Mouse (Mus musculus) erythroblast, embryonic 14.5 days (primary cell): ENCODE data around the gene Ints3. TPM values are rescaled to one million over a fixed set of nuclear protein-coding genes. Genes with fewer than 3 reads are reported as not detected.

Experiments used
- H3K27me3 ChIP-seq: 2 replicates; pipeline ENCODE4 v1.6.1; 2012; ENCODE audit warnings: inconsistent platforms; ENCODE audit not compliant: control insufficient read depth
- H3K36me3 ChIP-seq: 2 replicates; pipeline ENCODE4 v1.6.1; 2012; ENCODE audit warnings: mild to moderate bottlenecking, inconsistent platforms; ENCODE audit not compliant: control insufficient read depth
- H3K4me1 ChIP-seq: 2 replicates; pipeline ENCODE4 v1.6.1; 2012; ENCODE audit warnings: inconsistent platforms; ENCODE audit not compliant: control insufficient read depth
- H3K4me3 ChIP-seq: replicated peaks from 2 replicates; pipeline ENCODE3; 2012; ENCODE audit warnings: moderate library complexity, mild to moderate bottlenecking, inconsistent platforms
- H3K9me3 ChIP-seq: 2 replicates; pipeline ENCODE4 v1.6.1; 2012; ENCODE audit warnings: low read length, inconsistent platforms, mixed read lengths; ENCODE audit not compliant: control insufficient read depth
- GATA1 ChIP-seq: IDR thresholded peaks from 2 replicates; pipeline ENCODE4 v1.6.1; 2012; ENCODE audit warnings: low read length, inconsistent platforms, mixed read lengths
- TAL1 ChIP-seq: IDR thresholded peaks from 3 replicates; pipeline ENCODE4 v1.6.1; 2012; ENCODE audit warnings: low read length, inconsistent platforms, mixed read lengths
- polyA plus RNA-seq: library from polyadenylated mRNA; stranded (reverse); fragments of >175 nt; gene quantifications from 2 replicates; pipeline ENCODE4 v1.2.3, GENCODE M21; 2012

Gene Ints3
- polyA plus RNA-seq, 1 experiment = 1.7 TPM

GRCm38 (mm10) chr3:90464552-90465080 is 31.2 kb upstream of the Ints3 start:
- TF ChIP-seq GATA1 = no peak
- no peak for TF ChIP-seq TAL1
- no peaks in the 10 kb centered on the region for H3K36me3 ChIP-seq
- H3K9me3 ChIP-seq = peaks cover 11% of the 10 kb centered on the region; the same call in 1 of the 2 replicates
- peaks cover 13% of the 10 kb centered on the region for H3K4me1 ChIP-seq
- peaks cover 93% of the 10 kb centered on the region for H3K27me3 ChIP-seq
- H3K4me3 ChIP-seq = peak overlapping the region; percentile 48

GRCm38 (mm10) chr3:90462579-90462978 is 29.2 kb upstream of the Ints3 start:
- H3K9me3 ChIP-seq = peaks cover 11% of the 10 kb centered on the region; the same call in 1 of the 2 replicates
- TF ChIP-seq TAL1 = no peak
- no peak for TF ChIP-seq GATA1
- H3K4me3 ChIP-seq = no peak overlapping the region
- peaks cover 13% of the 10 kb centered on the region for H3K4me1 ChIP-seq
- H3K27me3 ChIP-seq = peaks cover 80% of the 10 kb centered on the region
- H3K36me3 ChIP-seq = no peaks in the 10 kb centered on the region

GRCm38 (mm10) chr3:90461935-90462334 is 28.5 kb upstream of the Ints3 start:
- Histone ChIP-seq H3K4me1 (peaks cover 13% of the 10 kb centered on the region), H3K9me3 (peaks cover 11% of the 10 kb centered on the region; the same call in 1 of the 2 replicates), H3K4me3 (no peak overlapping the region), H3K27me3 (peaks cover 77% of the 10 kb centered on the region), H3K36me3 (no peaks in the 10 kb centered on the region)
- TF ChIP-seq TAL1 (no peak), GATA1 (no peak)

GRCm38 (mm10) chr3:90460315-90460714 is 26.9 kb upstream of the Ints3 start:
- TF ChIP-seq GATA1 (no peak), TAL1 (no peak)
- Histone ChIP-seq H3K4me3 (no peak overlapping the region), H3K4me1 (peaks cover 5% of the 10 kb centered on the region), H3K36me3 (no peaks in the 10 kb centered on the region), H3K27me3 (peaks cover 63% of the 10 kb centered on the region), H3K9me3 (peaks cover 8% of the 10 kb centered on the region; the same call in 1 of the 2 replicates)

- no peak for TF ChIP-seq GATA1
- Histone ChIP-seq H3K36me3 (no peaks in the 10 kb centered on the region), H3K27me3 (peaks cover 57% of the 10 kb centered on the region)
These were observed 26.3 kb upstream of the Ints3 start for GRCm38 (mm10) chr3:90459727-90460126.

GRCm38 (mm10) chr3:90454931-90455330 is 21.5 kb upstream of the Ints3 start:
- no peaks in the 10 kb centered on the region for H3K9me3 ChIP-seq
- no peak for TF ChIP-seq GATA1
- TF ChIP-seq TAL1 = no peak
- peaks cover 9% of the 10 kb centered on the region for H3K4me1 ChIP-seq
- H3K27me3 ChIP-seq = peaks cover 16% of the 10 kb centered on the region
- no peaks in the 10 kb centered on the region for H3K36me3 ChIP-seq
- H3K4me3 ChIP-seq = no peak overlapping the region

More at GRCm38 (mm10) chr3:90459727-90460126, 26.3 kb upstream of the Ints3 start:
- Histone ChIP-seq H3K9me3 (peaks cover 2% of the 10 kb centered on the region; the same call in 1 of the 2 replicates), H3K4me3 (no peak overlapping the region), H3K4me1 (no peaks in the 10 kb centered on the region)

GRCm38 (mm10) chr3:90451396-90452095 is 18.1 kb upstream of the Ints3 start:
- no peaks in the 10 kb centered on the region for H3K36me3 ChIP-seq
- peaks cover 5% of the 10 kb centered on the region for H3K27me3 ChIP-seq
- peak overlapping the region; percentile 50 for H3K4me3 ChIP-seq
- H3K9me3 ChIP-seq = no peaks in the 10 kb centered on the region
- no peak for TF ChIP-seq TAL1
- TF ChIP-seq GATA1 = no peak
- H3K4me1 ChIP-seq = peaks cover 13% of the 10 kb centered on the region

GRCm38 (mm10) chr3:90450874-90451273 is 17.5 kb upstream of the Ints3 start:
- TF ChIP-seq TAL1 = no peak
- TF ChIP-seq GATA1 = no peak
- H3K9me3 ChIP-seq = no peaks in the 10 kb centered on the region
- peaks cover 5% of the 10 kb centered on the region for H3K27me3 ChIP-seq
- H3K36me3 ChIP-seq = no peaks in the 10 kb centered on the region
- H3K4me3 ChIP-seq = peak overlapping the region; percentile 50
- peaks cover 18% of the 10 kb centered on the region for H3K4me1 ChIP-seq

- H3K27me3 ChIP-seq = peaks cover 5% of the 10 kb centered on the region
- TF ChIP-seq GATA1 (no peak), TAL1 (no peak)
- no peaks in the 10 kb centered on the region for H3K9me3 ChIP-seq
- no peak overlapping the region for H3K4me3 ChIP-seq
- H3K36me3 ChIP-seq = no peaks in the 10 kb centered on the region
- peaks cover 22% of the 10 kb centered on the region for H3K4me1 ChIP-seq
These were observed 15.2 kb upstream of the Ints3 start for GRCm38 (mm10) chr3:90448626-90449025.
